Mouse (Mus musculus) urinary bladder, postnatal 4 days (tissue): Measurements from ENCODE around the gene Nptn.

Source experiments
- DNase-seq, 2 experiments: peaks; one replicate each; pipeline ENCODE4 v3.0.0; 2021 to 2022; ENCODE audit warnings: low spot score in 2 of 2

Gene Nptn

GRCm38 (mm10) chr9:58656396-58656795 lies 74.4 kb downstream of the Nptn start:
- no peak for DNase-seq

GRCm38 (mm10) chr9:58656824-58657223 lies 74.8 kb downstream of the Nptn start:
- DNase-seq: no peak

GRCm38 (mm10) chr9:58657735-58658512 lies 75.9 kb downstream of the Nptn start:
- no peak for DNase-seq

- DNase-seq: no peak
These were observed 76.7 kb downstream of the Nptn start for GRCm38 (mm10) chr9:58658596-58659309.

GRCm38 (mm10) chr9:58659331-58659730 lies 77.3 kb downstream of the Nptn start:
- DNase-seq: no peak

DNA sequence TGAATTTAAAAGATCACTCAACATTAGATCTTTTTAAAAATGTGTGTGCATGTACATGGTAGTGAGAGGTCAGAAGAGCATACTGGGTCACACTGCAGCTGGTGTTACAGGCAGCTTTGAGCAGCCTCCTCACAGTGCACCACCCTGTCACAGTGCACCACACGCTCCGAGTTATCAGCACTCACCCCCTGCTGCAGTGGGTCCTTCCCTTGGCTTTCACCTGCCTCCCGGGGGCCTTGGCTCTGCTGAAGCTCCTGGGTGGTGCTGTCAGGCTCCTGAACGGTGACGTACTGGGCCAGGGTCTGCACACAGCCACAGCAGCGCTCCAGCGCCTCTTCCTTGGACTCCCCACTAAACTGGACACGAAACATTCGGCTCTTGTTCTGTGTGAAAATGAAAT lies 77.9 kb downstream of the Nptn start:
- DNase-seq: no peak

DNA sequence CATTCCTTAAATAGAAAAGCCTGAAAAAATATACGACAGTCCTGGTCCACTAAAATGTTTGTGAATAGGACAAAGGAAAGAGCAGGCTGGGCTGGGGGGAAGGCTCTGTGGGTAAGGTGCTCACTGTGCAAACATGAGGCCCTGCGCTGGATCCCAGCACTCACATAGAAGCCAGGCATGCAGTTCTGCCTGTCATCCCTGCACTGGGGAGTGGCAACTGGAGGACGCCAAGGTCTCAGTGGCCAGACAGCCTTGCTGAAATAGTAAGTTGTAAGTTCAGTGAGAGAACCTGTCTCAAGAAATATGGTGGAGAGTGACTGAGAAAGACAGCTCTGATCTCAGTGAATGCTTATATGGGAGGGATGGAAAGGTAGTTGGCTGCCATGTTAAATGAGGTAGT lies 78.6 kb downstream of the Nptn start:
- DNase-seq: no peak

DNA sequence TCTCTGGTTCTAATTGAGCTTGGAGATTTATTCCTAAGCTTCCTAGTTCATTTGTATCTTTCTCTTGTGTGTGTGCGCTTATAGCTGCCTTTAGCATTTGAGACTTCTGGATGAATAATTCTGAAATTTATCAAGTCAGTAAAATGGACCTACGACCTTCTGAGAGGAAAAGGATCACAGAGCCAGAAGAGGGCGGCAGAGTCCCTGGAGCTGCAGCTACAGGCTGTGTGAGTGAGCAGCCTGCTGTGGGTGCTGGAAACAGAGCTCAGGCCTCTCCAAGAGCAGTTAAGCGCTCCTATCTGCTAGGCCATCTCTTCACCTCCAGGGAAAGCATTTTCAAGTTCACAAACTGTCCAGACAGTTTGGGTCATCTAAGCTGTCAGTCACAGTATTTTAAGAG lies 80.0 kb downstream of the Nptn start:
- no peak for DNase-seq

GRCm38 (mm10) chr9:58662791-58663190 lies 80.8 kb downstream of the Nptn start:
- no peak for DNase-seq

- no peak for DNase-seq
These were observed 83.5 kb downstream of the Nptn start for GRCm38 (mm10) chr9:58665492-58665891.

DNA sequence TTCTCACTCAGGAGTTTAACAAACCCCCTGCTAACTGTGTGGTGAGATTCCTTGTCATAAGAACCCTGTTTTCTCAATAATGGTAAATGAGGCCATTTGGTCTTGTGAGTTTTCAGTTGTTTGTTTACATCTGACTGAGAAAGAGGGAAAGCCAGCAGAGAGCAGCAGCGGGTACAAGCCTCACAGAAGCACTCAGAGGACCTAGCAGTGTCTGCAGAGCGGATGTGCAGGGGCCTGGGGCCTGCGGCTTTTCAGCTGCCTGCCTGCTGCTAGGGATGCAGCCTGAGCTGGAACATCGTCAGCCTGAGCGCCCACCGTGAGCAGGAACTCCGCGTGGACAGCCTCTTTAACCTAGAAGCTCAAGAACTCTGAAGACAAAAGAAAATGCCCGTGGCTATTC lies 84.2 kb downstream of the Nptn start:
- DNase-seq: no peak

- DNase-seq: no peak
These were observed 85.2 kb downstream of the Nptn start for GRCm38 (mm10) chr9:58667244-58667643.

GRCm38 (mm10) chr9:58668171-58668570 lies 86.1 kb downstream of the Nptn start:
- DNase-seq: no peak

DNA sequence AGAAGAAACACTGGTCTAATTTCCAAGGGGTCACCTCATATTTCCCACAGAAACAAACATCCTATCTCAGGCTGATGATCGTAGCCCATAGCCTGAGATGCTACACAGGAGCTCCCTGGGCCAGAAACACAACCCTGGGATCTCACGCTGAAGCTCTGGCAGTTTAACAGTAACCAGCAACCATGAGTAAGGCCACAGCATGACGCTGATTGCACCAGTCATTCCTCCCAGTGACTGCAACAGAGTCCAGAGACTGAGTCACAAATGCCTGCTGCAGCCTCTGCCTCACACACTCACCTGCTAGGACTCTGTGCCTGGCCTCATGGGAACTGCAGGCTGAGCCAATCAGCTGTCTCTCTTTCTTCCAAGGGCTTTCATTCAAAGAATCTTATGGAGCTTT lies 87.0 kb downstream of the Nptn start:
- DNase-seq: no peak

- no peak for DNase-seq
These were observed 87.8 kb downstream of the Nptn start for GRCm38 (mm10) chr9:58669819-58670218.

- DNase-seq: peak in 1 of 2 experiments; percentile 38
These were observed 90.4 kb downstream of the Nptn start for GRCm38 (mm10) chr9:58672474-58672873.

GRCm38 (mm10) chr9:58674736-58675135 lies 92.7 kb downstream of the Nptn start:
- DNase-seq: no peak

DNA sequence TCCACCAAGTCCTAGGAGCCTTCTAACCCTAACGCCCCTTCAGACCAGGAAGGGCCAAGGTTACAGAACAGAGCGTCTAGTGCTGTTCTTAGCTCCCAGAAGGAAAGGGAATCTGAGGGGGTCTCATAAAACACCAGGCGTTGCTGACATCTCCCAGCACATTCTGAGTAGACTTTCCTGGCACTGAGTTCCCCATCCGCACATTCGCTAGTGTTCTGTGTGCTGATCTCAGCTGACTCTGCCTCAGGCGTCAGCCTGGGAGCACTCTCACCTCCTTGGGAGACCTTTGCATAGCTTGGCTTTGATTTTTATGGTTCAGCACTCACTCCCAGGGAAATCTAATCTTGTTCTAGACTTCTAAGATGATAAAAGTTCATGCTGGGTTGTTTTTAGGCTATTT lies 93.3 kb downstream of the Nptn start:
- no peak for DNase-seq

GRCm38 (mm10) chr9:58681411-58681810 lies 99.4 kb downstream of the Nptn start:
- no peak for DNase-seq

DNA sequence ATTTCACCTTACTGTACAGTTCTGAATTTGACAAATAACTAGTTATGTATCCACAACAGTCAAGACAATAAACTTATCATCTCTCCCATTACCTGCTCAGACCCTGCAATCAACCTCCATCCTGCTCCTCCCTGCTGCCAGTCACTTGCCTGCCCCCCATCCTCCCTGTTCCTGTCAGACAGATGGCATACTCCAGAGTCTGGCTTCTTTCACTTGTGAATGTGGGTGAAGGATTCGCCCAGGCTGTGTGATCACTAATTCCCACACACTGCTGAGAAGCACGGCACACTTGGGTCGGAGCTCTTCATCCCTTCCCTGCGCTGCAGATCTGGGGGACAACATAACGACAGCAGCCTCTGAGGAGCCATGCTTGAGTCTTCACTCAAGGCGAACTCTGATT lies 100.1 kb downstream of the Nptn start:
- no peak for DNase-seq

DNA sequence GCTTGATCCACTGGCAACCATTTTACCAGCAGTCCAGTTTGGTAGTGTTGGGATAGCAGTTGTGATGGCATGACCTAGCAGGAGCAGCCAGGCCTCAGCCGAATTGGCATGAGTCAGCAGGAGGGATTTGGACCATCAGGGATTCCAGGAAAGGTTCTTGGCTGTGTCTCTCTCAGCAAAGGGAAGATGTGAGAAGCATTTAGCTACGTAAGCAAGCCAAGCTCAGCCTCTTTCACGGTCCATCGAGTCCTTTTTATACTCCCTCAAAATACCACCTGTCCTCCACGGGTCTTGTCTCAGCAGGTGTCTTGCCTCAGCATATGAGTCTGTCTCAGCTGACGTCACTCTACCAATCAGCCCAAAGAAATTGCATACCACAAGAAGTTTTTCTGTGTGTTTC lies 101.3 kb downstream of the Nptn start:
- DNase-seq: no peak

- DNase-seq: no peak
These were observed 103.2 kb downstream of the Nptn start for GRCm38 (mm10) chr9:58685290-58685689.

- DNase-seq: no peak
These were observed 106.0 kb downstream of the Nptn start for GRCm38 (mm10) chr9:58688076-58688475.
